ENCODE assay signal across 8 mouse cellular contexts in the genomic region with DNA sequence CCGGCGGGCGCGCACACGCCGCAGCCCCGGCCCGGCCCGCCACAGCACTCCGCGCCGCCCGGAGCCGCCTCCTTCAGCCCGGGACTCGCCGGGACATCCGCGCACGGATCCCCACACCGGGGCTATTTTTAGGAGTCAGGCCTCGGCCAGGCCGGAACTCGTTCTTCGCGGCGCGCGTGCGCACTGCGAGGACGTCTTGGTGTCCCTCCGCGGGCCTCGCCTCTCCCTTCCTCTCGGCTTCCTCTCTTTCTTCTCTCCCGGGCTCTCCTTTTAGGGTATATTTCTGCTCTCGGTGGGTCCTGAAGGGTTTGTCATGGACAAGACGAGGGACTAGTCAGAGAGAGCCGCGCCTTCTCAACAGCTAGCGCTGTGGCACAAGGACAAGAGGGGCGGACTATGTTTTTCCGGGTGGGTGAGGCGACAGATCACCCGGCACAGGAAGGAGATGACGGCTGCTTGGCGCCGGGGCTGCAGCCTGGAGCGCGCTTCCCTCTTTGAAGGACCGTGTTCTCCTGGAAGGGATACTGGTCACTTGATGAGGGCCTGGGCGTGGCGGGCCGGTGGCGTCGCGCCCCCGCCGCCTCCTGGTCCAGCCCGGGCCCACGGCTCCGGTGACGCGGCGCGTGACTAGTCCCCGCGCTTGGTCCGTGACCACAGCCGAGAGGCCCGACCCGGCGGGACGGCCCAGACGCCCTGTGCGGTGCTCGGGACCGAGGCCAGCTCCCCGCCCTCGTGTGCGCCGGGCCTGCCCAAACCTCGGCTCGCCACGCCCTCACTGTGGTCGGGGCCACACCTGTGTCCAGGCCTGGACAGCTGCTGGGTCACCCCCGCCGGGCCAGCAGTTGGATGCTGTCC. TPM values are rescaled to one million over a fixed set of nuclear protein-coding genes. Genes with fewer than 3 reads are reported as not detected.
DNase-seq lines count a peak whose midpoint lies in the region; ATAC-seq and TF ChIP-seq lines count a peak whose summit lies in the region.

Gene Mef2a (minus strand): TSS at position 130 of the 855 bp plus-strand sequence.

- TF ChIP-seq POLR2A in CH12.LX (IDR thresholded peaks at IDR 0.05; ENCODE audit: low read depth, low read length) = peak; percentile 57; the same call in 1 of the 2 replicates

- peak; percentile 90 for DNase-seq in CH12.LX (ENCODE audit: extremely low read depth)
- DNase-seq in c-Kit-positive CD71-positive TER-119-negative erythroid progenitor cells, embryonic 14.5 days (ENCODE audit: low read depth) = peak; percentile 80
- DNase-seq in forebrain, embryonic 11.5 days (ENCODE audit: low spot score) = peak; percentile 97
- peak; percentile 96 to 97 for DNase-seq in kidney, postnatal 36 days
- DNase-seq in telencephalon, adult 2 months (ENCODE audit: low read depth, low spot score) = peak; percentile 93

- H3K9me3 ChIP-seq in CH12.LX (replicated peaks; ENCODE audit: low read length) = no peaks in the 10 kb centered on the region
- no peaks in the 10 kb centered on the region for H3K9me3 ChIP-seq in forebrain, embryonic 11.5 days (ENCODE audit: control insufficient read depth, low read length)
- H3K9me3 ChIP-seq in heart, embryonic 16.5 days (replicated peaks; ENCODE audit: control insufficient read depth, low read length) = no peaks in the 10 kb centered on the region
- no peaks in the 10 kb centered on the region for H3K9me3 ChIP-seq in liver, embryonic 15.5 days (replicated peaks)
- no peaks in the 10 kb centered on the region for H3K9me3 ChIP-seq in neural tube, embryonic 12.5 days

- ATAC-seq in forebrain, embryonic 11.5 days (replicated peaks; ENCODE audit: low FRiP score) = peak; percentile 93
- peak; percentile 91 for ATAC-seq in heart, embryonic 16.5 days (replicated peaks; ENCODE audit: extremely low read depth, insufficient read depth, low FRiP score)
- ATAC-seq in liver, embryonic 15.5 days (ENCODE audit: insufficient read depth) = peak; percentile 90
- ATAC-seq in neural tube, embryonic 12.5 days (ENCODE audit: low FRiP score, low read depth) = peak; percentile 95

- H3K4me3 ChIP-seq in CH12.LX (replicated peaks in 1 of 3; ENCODE audit: low read depth in 2 of 3, low read length in 2 of 3, poor library complexity in 1 of 3) = peak within 1 kb of the TSS; percentile 93 to 97 (median 94)
- peak within 1 kb of the TSS; percentile 90 for H3K4me3 ChIP-seq in forebrain, embryonic 11.5 days (ENCODE audit: low read depth, low read length)
- peak within 1 kb of the TSS; percentile 100 for H3K4me3 ChIP-seq in heart, embryonic 16.5 days (ENCODE audit: low read length)
- H3K4me3 ChIP-seq in liver, embryonic 15.5 days (replicated peaks) = peak within 1 kb of the TSS; percentile 91
- peak within 1 kb of the TSS; percentile 91 for H3K4me3 ChIP-seq in neural tube, embryonic 12.5 days

- H3K79me2 ChIP-seq in CH12.LX (replicated peaks; ENCODE audit: control insufficient read depth, extremely low read depth, insufficient read depth, poor library complexity, severe bottlenecking) = peaks cover 31% of the 10 kb centered on the region

- no peak for TF ChIP-seq CTCF in CH12.LX (conservative IDR thresholded peaks at IDR 0.05 in 1 of 2, IDR thresholded peaks at IDR 0.05 in 1 of 2; ENCODE audit: low read depth in 2 of 2, low read length in 2 of 2)

- no peak for TF ChIP-seq EP300 in CH12.LX (IDR thresholded peaks at IDR 0.05; ENCODE audit: low read length)

- peak within 1 kb of the TSS; percentile 89 for H3K4me2 ChIP-seq in CH12.LX (ENCODE audit: insufficient read depth, low read depth, poor library complexity, severe bottlenecking)
- H3K4me2 ChIP-seq in forebrain, embryonic 11.5 days (ENCODE audit: low read depth, low read length, severe bottlenecking) = peak within 1 kb of the TSS; percentile 99
- H3K4me2 ChIP-seq in heart, embryonic 16.5 days (ENCODE audit: low read depth, low read length) = peak within 1 kb of the TSS; percentile 92
- peak within 1 kb of the TSS; percentile 99 for H3K4me2 ChIP-seq in liver, embryonic 15.5 days
- peak within 1 kb of the TSS; percentile 94 for H3K4me2 ChIP-seq in neural tube, embryonic 12.5 days (replicated peaks)

- H3K36me3 ChIP-seq in CH12.LX (replicated peaks in 1 of 2; ENCODE audit: control insufficient read depth in 1 of 2, insufficient read depth in 1 of 2, low read length in 1 of 2) = peaks cover 0 to 2% of the 10 kb centered on the region in 2 experiments
- H3K36me3 ChIP-seq in forebrain, embryonic 11.5 days (ENCODE audit: control insufficient read depth, insufficient read depth, low read length) = no peaks in the 10 kb centered on the region
- no peaks in the 10 kb centered on the region for H3K36me3 ChIP-seq in heart, embryonic 16.5 days (ENCODE audit: control insufficient read depth, insufficient read depth)
- no peaks in the 10 kb centered on the region for H3K36me3 ChIP-seq in liver, embryonic 15.5 days (replicated peaks)
- no peaks in the 10 kb centered on the region for H3K36me3 ChIP-seq in neural tube, embryonic 12.5 days

- H3K27ac ChIP-seq in CH12.LX (ENCODE audit: insufficient read depth, low read depth) = peak within 1 kb of the TSS; percentile 97
- peak within 1 kb of the TSS; percentile 96 for H3K27ac ChIP-seq in forebrain, embryonic 11.5 days (ENCODE audit: low read depth, low read length)
- peak within 1 kb of the TSS; percentile 100 for H3K27ac ChIP-seq in heart, embryonic 16.5 days (ENCODE audit: low read length)
- peak within 1 kb of the TSS; percentile 92 for H3K27ac ChIP-seq in liver, embryonic 15.5 days (replicated peaks)
- H3K27ac ChIP-seq in neural tube, embryonic 12.5 days = peak within 1 kb of the TSS; percentile 98

- dilution Hi-C loops in CH12.LX (cut with MboI; ENCODE audit: extremely low pct_ligation_motif_present, extremely low pct_unique_long_range_greater_than_20kb, low sequenced_read_pairs) = no loop called here

- H3K9ac ChIP-seq in CH12.LX (ENCODE audit: insufficient read depth, low read depth) = peak within 1 kb of the TSS; percentile 94
- peak within 1 kb of the TSS; percentile 96 for H3K9ac ChIP-seq in forebrain, embryonic 11.5 days (ENCODE audit: low read length)
- peak within 1 kb of the TSS; percentile 100 for H3K9ac ChIP-seq in heart, embryonic 16.5 days (ENCODE audit: low read length)
- peak within 1 kb of the TSS; percentile 95 for H3K9ac ChIP-seq in liver, embryonic 15.5 days
- H3K9ac ChIP-seq in neural tube, embryonic 12.5 days = peak within 1 kb of the TSS; percentile 98

- H3K27me3 ChIP-seq in CH12.LX (replicated peaks) = no peaks in the 10 kb centered on the region
- no peaks in the 10 kb centered on the region for H3K27me3 ChIP-seq in forebrain, embryonic 11.5 days (ENCODE audit: control insufficient read depth, insufficient read depth, low read length)
- H3K27me3 ChIP-seq in heart, embryonic 16.5 days (ENCODE audit: control insufficient read depth, insufficient read depth, low read length) = no peaks in the 10 kb centered on the region
- no peaks in the 10 kb centered on the region; the same call in 1 of the 2 replicates for H3K27me3 ChIP-seq in liver, embryonic 15.5 days
- no peaks in the 10 kb centered on the region for H3K27me3 ChIP-seq in neural tube, embryonic 12.5 days (replicated peaks)

- WGBS in forebrain, embryonic 11.5 days = under 1% methylated on average over 70 of the region's 89 CpGs
- WGBS in heart, embryonic 16.5 days = under 1% methylated on average over 89 of the region's 89 CpGs
- under 1% methylated on average over 89 of the region's 89 CpGs for WGBS in liver, embryonic 15.5 days (ENCODE audit: insufficient replicate concordance)
- WGBS in neural tube, embryonic 12.5 days = under 1% methylated on average over 84 of the region's 89 CpGs

- H3K4me1 ChIP-seq in CH12.LX (ENCODE audit: control insufficient read depth in 1 of 2, insufficient read depth in 2 of 2) = peaks cover 13 to 24% of the 10 kb centered on the region in 2 experiments
- no peaks in the 10 kb centered on the region; the same call in 1 of the 2 replicates for H3K4me1 ChIP-seq in forebrain, embryonic 11.5 days (replicated peaks; ENCODE audit: control insufficient read depth, insufficient read depth, low read length)
- H3K4me1 ChIP-seq in heart, embryonic 16.5 days (ENCODE audit: control insufficient read depth, insufficient read depth, low read length) = peaks cover 33% of the 10 kb centered on the region
- peaks cover 33% of the 10 kb centered on the region for H3K4me1 ChIP-seq in liver, embryonic 15.5 days (replicated peaks)
- peaks cover 12% of the 10 kb centered on the region for H3K4me1 ChIP-seq in neural tube, embryonic 12.5 days

- in situ Hi-C loops in CH12.LX (cut with MboI; ENCODE audit: low pct_ligation_motif_present, low pct_unique_long_range_greater_than_20kb, low sequenced_read_pairs) = loop anchor here (10.0 to 25.0 kb wide), 3 partner anchors 52 to 136 kb away; no protein-coding TSS in a partner anchor

- no peak; the same call in none of the 2 replicates for TF ChIP-seq RAD21 in CH12.LX (IDR thresholded peaks at IDR 0.05; ENCODE audit: low read depth, low read length)

TF ChIP-seq in CH12.LX, 34 proteins besides CTCF, POLR2A, EP300 and RAD21 (continues in another document):
- TF ChIP-seq MYC (IDR thresholded peaks at IDR 0.05; ENCODE audit: low read depth, low read length) (peak; percentile 81), POLR2AphosphoS2 (IDR thresholded peaks at IDR 0.05; ENCODE audit: low read depth, low read length) (no peak), NRF1 (IDR thresholded peaks at IDR 0.05; ENCODE audit: low read depth, low read length) (peak; percentile 94), BHLHE40 (IDR thresholded peaks at IDR 0.05; ENCODE audit: low read depth, low read length) (peak; percentile 72), IRF4 (IDR thresholded peaks at IDR 0.05; ENCODE audit: low read depth, low read length) (peak; percentile 79), ZMIZ1 (IDR thresholded peaks at IDR 0.05; ENCODE audit: low read depth, low read length) (peak; percentile 49), USF1 (IDR thresholded peaks at IDR 0.05; ENCODE audit: low read depth, low read length) (no peak; the same call in 1 of the 2 replicates), MAZ (IDR thresholded peaks at IDR 0.05; ENCODE audit: low read depth, low read length) (peak; percentile 61; the same call in 1 of the 2 replicates), ELF1 (IDR thresholded peaks at IDR 0.05; ENCODE audit: low read depth, low read length) (peak; percentile 85), HCFC1 (IDR thresholded peaks at IDR 0.05; ENCODE audit: low read depth, low read length) (peak; percentile 68), GABPA (IDR thresholded peaks at IDR 0.05; ENCODE audit: insufficient replicate concordance, low read depth, low read length) (no peak), UBTF (IDR thresholded peaks at IDR 0.05; ENCODE audit: low read depth, low read length) (peak; percentile 40)

RNA-seq across cellular contexts. Expression of gene Mef2a, which starts in this region (rescaled TPM):
- total RNA-seq in CH12.LX (2012; rRNA removed) (42.2 and 43.5 TPM in 2 replicates), CH12.LX (2014; rRNA removed) (36.7 and 40.1 TPM in 2 replicates)
- 94.6 and 100 TPM in 2 replicates for polyA plus RNA-seq in CH12.LX (2012; ENCODE audit: insufficient read length, low read depth)
- 23.6 and 25.9 TPM in 2 replicates for polyA plus RNA-seq in forebrain, embryonic 11.5 days (2014; fragmentation: Nextera tagmentation; extraction: Ambion mirVana)
- 119 and 120 TPM in 2 replicates for polyA plus RNA-seq in heart, embryonic 16.5 days (2015; fragmentation: Nextera tagmentation; extraction: Ambion mirVana)
- 10.8 and 10.9 TPM in 2 replicates for polyA plus RNA-seq in liver, embryonic 15.5 days (2015; fragmentation: Nextera tagmentation; extraction: Ambion mirVana)
- 31.7 and 35.2 TPM in 2 replicates for polyA plus RNA-seq in neural tube, embryonic 12.5 days (2016; fragmentation: Nextera tagmentation; extraction: Ambion mirVana)

Comparison
In these comparisons a context has a peak if more than half of its experiments do, and no peak if none do; other contexts are left out.
1. Peak in every context shown above with its lines: DNase-seq, ATAC-seq, H3K4me3 ChIP-seq and H3K27ac ChIP-seq.